Mouse (Mus musculus) hindbrain, embryonic 16.5 days (tissue): ENCODE results near the gene Msrb1. TPM values are rescaled to one million over a fixed set of nuclear protein-coding genes. Genes with fewer than 3 reads are reported as not detected.
A peak's percentile ranks its signal among the peaks of the same experiment; 100 is the strongest.

Source experiments
- ATAC-seq: fragments of 200-750 bp; cut with Nextera tagmentation; 2 replicates; pipeline ENCODE4 v1.8.0; 2017; ENCODE audit warnings: moderate TSS enrichment, moderate library complexity
- H3K27ac ChIP-seq: fragments of 300-500 bp; sonication (generic); 2 replicates; pipeline ENCODE4 v1.5.1; 2014; ENCODE audit warnings: low read depth, mild to moderate bottlenecking, control low read depth, low read length, moderate library complexity
- H3K27me3 ChIP-seq: fragments of 300-500 bp; sonication (generic); replicated peaks from 2 replicates; pipeline ENCODE4 v1.6.1; 2014; ENCODE audit warnings: low read length; ENCODE audit not compliant: control insufficient read depth, insufficient read depth
- H3K36me3 ChIP-seq: fragments of 300-500 bp; sonication (generic); 2 replicates; pipeline ENCODE4 v1.6.1; 2014; ENCODE audit warnings: mild to moderate bottlenecking, low read length, moderate library complexity, mixed read lengths; ENCODE audit not compliant: control insufficient read depth, insufficient read depth
- H3K4me1 ChIP-seq: fragments of 300-500 bp; sonication (generic); 2 replicates; pipeline ENCODE4 v1.6.1; 2014; ENCODE audit warnings: low read depth, low read length; ENCODE audit not compliant: control insufficient read depth, insufficient read depth
- H3K4me2 ChIP-seq: fragments of 300-500 bp; sonication (generic); 2 replicates; pipeline ENCODE4 v1.6.1; 2014; ENCODE audit warnings: mild to moderate bottlenecking, low read length, control low read depth, moderate library complexity
- H3K4me3 ChIP-seq: fragments of 300-500 bp; sonication (generic); 2 replicates; pipeline ENCODE4 v1.5.1; 2014; ENCODE audit warnings: mild to moderate bottlenecking, low read length, control low read depth, moderate library complexity
- H3K9ac ChIP-seq: fragments of 300-500 bp; sonication (generic); 2 replicates; pipeline ENCODE4 v1.6.1; 2014; ENCODE audit warnings: low read depth, mild to moderate bottlenecking, control low read depth, low read length, moderate library complexity
- H3K9me3 ChIP-seq: fragments of 300-500 bp; sonication (generic); 2 replicates; pipeline ENCODE4 v1.6.1; 2014; ENCODE audit warnings: mild to moderate bottlenecking, low read length, moderate library complexity; ENCODE audit not compliant: control insufficient read depth
- WGBS: fragments of 180-500 bp; shearing (Covaris S2); extraction: QIAGEN DNeasy Blood & Tissue Kit; methylation state at CpG from one replicate; pipeline ENCODE4 v1.1.7; 2014; 5-methylcytosine and 5-hydroxymethylcytosine counted together
- polyA plus RNA-seq: library from polyadenylated mRNA; unstranded; fragments of >200 nt; fragmentation: Nextera tagmentation; extraction: Ambion mirVana; gene quantifications from 2 replicates; pipeline ENCODE4 v1.2.1, GENCODE M21; 2015

Msrb1 gene
- polyA plus RNA-seq, 1 experiment from 2014 or later, result 17.5 TPM

DNA sequence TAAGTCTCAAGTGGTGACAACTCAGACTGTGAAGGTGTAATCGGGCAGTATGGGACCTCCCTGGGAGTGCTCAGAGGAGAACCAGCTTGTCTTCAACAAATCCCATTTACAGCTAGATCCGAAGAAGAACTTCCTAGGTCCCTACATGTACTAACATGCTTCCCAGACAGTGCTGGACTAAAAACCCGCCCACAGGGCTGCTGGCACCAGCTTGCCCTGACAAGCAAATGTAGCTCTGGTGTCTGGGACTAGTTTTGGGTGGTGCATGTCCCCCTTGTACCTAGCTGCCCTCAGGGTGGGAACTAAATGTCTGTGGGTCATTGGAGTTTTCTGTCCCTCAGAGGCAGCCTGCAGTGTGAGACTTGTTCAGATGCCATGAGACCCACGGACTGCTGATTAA, 15.1 kb downstream of the Msrb1 start:
- H3K4me1 ChIP-seq, result peaks cover 11% of the 10 kb centered on the region
- H3K27ac ChIP-seq, result no peak overlapping the region
- WGBS, result 18% methylated on average over 4 of the region's 4 CpGs
- H3K9me3 ChIP-seq, result no peaks in the 10 kb centered on the region
- H3K4me2 ChIP-seq, result no peak overlapping the region
- no peak for ATAC-seq
- no peaks in the 10 kb centered on the region for H3K36me3 ChIP-seq
- peaks cover 63% of the 10 kb centered on the region for H3K27me3 ChIP-seq
- no peak overlapping the region for H3K9ac ChIP-seq
- H3K4me3 ChIP-seq, result no peak overlapping the region

DNA sequence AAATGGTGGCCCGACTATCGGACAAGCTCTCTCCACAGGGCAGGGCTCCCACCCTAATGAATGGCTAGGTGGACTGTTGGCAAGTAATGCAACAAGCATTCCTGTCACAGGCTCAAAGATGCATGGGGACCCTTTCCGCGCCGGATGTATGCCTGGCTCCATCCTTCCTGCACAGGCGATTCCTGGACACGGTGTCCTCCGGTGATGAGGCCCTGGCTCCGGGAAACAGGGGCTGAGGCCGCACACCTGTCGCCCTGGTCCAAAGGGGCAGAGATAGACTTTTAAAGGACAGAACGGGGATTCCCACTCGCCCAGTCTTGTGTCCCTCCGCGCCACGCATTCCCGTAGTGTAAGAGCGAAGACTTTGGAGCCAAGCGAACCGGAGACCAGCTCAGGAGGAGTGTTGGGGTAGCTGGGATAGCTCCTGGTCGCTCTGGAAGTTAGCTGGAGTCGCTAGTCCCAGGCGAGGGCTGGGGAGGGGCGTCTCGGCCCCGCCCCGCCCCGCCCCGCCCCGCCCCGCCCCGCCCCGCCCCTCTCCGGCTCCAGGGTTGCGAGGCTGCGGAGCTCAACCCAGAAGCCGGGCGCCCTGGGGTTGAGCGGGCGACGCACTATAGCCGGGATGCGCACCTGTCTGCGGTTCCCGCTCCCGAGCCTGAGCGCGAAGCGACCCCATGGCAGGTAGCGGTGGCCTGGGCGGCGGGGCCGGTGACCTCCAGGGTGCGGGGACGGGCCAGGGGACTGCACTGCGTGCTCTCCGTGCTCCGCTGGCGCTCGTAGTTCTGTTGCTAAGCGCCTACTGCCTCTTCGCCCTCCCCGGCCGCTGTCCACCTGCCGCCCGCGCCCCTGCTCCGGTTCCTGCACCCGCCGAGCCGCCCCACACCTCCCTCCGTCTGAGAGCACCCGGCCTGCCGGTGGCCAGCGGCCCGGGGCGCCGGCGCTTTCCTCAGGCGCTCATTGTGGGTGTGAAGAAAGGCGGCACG, 16.3 kb downstream of the Msrb1 start, which contains the start of gene Hs3st6:
Gene Hs3st6, plus strand, starts transcription at position 574 of the 980 bp plus-strand sequence.
- H3K4me3 ChIP-seq, result peak within 1 kb of the TSS; percentile 46
- under 1% methylated on average over 57 of the region's 82 CpGs for WGBS
- H3K4me2 ChIP-seq, result peak within 1 kb of the TSS; percentile 85
- peak; percentile 60 for ATAC-seq
- no peaks in the 10 kb centered on the region for H3K9me3 ChIP-seq
- peaks cover 11% of the 10 kb centered on the region for H3K4me1 ChIP-seq
- H3K9ac ChIP-seq, result peak within 1 kb of the TSS; percentile 60
- H3K27ac ChIP-seq, result no peak within 1 kb of the TSS
- H3K27me3 ChIP-seq, result peaks cover 61% of the 10 kb centered on the region
- H3K36me3 ChIP-seq, result no peaks in the 10 kb centered on the region

GRCm38 (mm10) chr17:24757394-24757793, 21.0 kb downstream of the Msrb1 start:
- H3K36me3 ChIP-seq, result no peaks in the 10 kb centered on the region
- H3K9me3 ChIP-seq, result peaks cover 3% of the 10 kb centered on the region
- no peak for ATAC-seq
- H3K27me3 ChIP-seq, result peaks cover 31% of the 10 kb centered on the region
- peaks cover 8% of the 10 kb centered on the region for H3K4me1 ChIP-seq
- no peak overlapping the region for H3K9ac ChIP-seq
- H3K27ac ChIP-seq, result no peak overlapping the region
- H3K4me2 ChIP-seq, result no peak overlapping the region
- WGBS, result 83% methylated on average over 1 of the region's 1 CpGs
- H3K4me3 ChIP-seq, result no peak overlapping the region

DNA sequence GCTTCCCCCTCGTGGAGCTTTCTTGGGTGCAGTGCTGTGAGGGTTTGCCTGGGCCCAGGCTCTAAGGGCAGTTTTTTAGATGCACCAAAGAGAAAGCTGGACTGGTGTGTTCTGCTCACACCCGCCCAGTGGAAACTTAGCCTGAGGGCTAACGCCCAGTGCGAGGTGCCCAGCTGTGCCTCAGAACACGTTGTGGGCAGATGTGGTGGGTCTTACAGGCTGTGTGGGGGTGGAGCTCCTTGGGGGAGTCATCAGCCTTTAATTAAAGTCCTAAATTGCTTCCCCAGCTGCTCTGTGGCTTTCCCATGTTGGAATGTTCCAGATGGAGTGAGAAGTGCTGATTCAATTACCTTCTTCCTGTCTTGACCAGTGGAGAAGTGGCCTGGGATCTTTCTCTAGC, 24.7 kb downstream of the Msrb1 start:
- no peak overlapping the region for H3K4me3 ChIP-seq
- no peaks in the 10 kb centered on the region for H3K36me3 ChIP-seq
- no peak overlapping the region for H3K27ac ChIP-seq
- H3K9me3 ChIP-seq, result peaks cover 3% of the 10 kb centered on the region
- H3K9ac ChIP-seq, result no peak overlapping the region
- H3K27me3 ChIP-seq, result no peaks in the 10 kb centered on the region; the same call in 1 of the 2 replicates
- no peak for ATAC-seq
- WGBS, result 47% methylated on average over 5 of the region's 5 CpGs
- no peak overlapping the region for H3K4me2 ChIP-seq
- no peaks in the 10 kb centered on the region for H3K4me1 ChIP-seq

GRCm38 (mm10) chr17:24765016-24765905, 28.8 kb downstream of the Msrb1 start:
- no peaks in the 10 kb centered on the region for H3K36me3 ChIP-seq
- H3K9me3 ChIP-seq, result peaks cover 3% of the 10 kb centered on the region
- H3K4me3 ChIP-seq, result no peak overlapping the region
- H3K9ac ChIP-seq, result no peak overlapping the region; the same call in 1 of the 2 replicates
- H3K27me3 ChIP-seq, result no peaks in the 10 kb centered on the region
- H3K4me1 ChIP-seq, result no peaks in the 10 kb centered on the region
- no peak overlapping the region for H3K4me2 ChIP-seq
- 47% methylated on average over 21 of the region's 22 CpGs for WGBS
- H3K27ac ChIP-seq, result no peak overlapping the region
- no peak for ATAC-seq

- Histone ChIP-seq H3K4me3 (no peak overlapping the region), H3K36me3 (no peaks in the 10 kb centered on the region), H3K4me1 (no peaks in the 10 kb centered on the region), H3K27ac (no peak overlapping the region), H3K4me2 (no peak overlapping the region), H3K9ac (no peak overlapping the region), H3K9me3 (no peaks in the 10 kb centered on the region), H3K27me3 (no peaks in the 10 kb centered on the region)
- no peak for ATAC-seq
- WGBS, result 22% methylated on average over 12 of the region's 12 CpGs
These were observed 29.9 kb downstream of the Msrb1 start for GRCm38 (mm10) chr17:24766266-24766875.

DNA sequence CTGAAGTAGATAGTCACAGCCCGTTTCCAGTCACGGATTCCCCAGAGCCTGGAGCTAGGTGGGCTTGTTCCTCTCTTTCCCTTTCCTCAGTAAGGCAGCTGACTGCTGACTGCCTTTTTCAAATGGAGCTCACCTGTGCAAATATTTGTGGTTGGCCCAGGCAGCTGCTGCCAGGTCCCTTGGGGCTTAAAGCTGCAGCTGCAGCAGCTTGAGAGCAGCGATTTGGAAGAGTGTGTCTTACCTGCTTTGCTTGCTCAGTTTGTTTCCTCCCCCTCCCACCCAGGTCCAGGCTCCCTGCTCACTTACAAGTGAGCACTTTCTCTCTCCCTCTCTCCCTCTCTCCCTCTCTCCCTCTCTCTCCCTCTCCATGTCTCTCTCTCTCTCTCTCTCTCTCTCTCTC, 32.7 kb downstream of the Msrb1 start:
- Histone ChIP-seq H3K9me3 (no peaks in the 10 kb centered on the region), H3K4me2 (no peak overlapping the region), H3K4me3 (no peak overlapping the region), H3K27ac (no peak overlapping the region), H3K9ac (no peak overlapping the region), H3K36me3 (no peaks in the 10 kb centered on the region), H3K27me3 (no peaks in the 10 kb centered on the region), H3K4me1 (no peaks in the 10 kb centered on the region)
- 48% methylated on average over 3 of the region's 3 CpGs for WGBS
- no peak for ATAC-seq

- Histone ChIP-seq H3K9ac (no peak overlapping the region), H3K4me1 (no peaks in the 10 kb centered on the region), H3K36me3 (no peaks in the 10 kb centered on the region), H3K9me3 (no peaks in the 10 kb centered on the region), H3K4me3 (no peak overlapping the region), H3K27me3 (no peaks in the 10 kb centered on the region), H3K4me2 (no peak overlapping the region), H3K27ac (no peak overlapping the region)
- WGBS, result 79% methylated on average over 5 of the region's 5 CpGs
- no peak for ATAC-seq
These were observed 36.8 kb downstream of the Msrb1 start for GRCm38 (mm10) chr17:24773241-24773640.
